Mouse (Mus musculus) E14TG2a.4 (cell line): ENCODE data around the gene Rims3.

ENCODE experiments used
- CTCF ChIP-seq: conservative IDR thresholded peaks from 2 replicates; pipeline ENCODE4 v1.5.1; 2014; ENCODE audit warnings: low read length
- NANOG ChIP-seq: IDR thresholded peaks from 2 replicates; pipeline ENCODE4 v1.6.1; 2014; ENCODE audit warnings: borderline replicate concordance, low read length, mixed read lengths

DNA sequence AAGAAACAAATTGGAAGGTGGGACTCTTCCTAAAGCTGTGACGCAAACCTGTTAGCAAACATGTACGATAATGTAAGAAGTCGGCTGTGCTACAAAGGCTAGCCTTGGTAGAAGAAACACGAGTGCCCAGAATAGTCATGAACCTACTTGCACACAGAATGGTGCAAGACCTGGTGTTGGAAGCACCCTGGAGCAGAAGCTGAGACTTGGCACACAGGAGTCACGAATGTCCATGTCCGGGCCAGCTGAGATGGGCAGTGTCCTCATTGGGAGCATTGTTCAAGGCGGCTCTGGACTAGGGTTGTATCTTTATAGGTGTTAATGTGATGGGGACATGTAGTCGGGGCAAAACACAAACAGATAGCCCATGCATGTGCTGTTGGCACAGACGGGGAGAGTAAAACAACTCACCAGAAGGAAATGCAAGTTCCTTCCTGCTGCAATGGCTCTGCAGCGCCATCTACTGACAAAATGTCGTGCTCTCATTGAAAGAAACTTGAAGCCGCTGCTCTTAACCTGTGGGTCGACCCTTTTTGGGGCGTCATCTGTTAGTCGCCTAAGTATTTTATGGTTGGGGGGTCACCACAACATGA is 55.0 kb downstream of the Rims3 start:
- TF ChIP-seq CTCF = peak; percentile 92
- no peak for TF ChIP-seq NANOG
